In genomic region chr3:60402251-60402830, GRCm38 (mm10) we compare ENCODE assay signal across 29 mouse cellular contexts.
DNase-seq lines count a peak whose midpoint lies in the region; TF ChIP-seq lines count a peak whose summit lies in the region.
"Had no signal": no experiment of that assay in that cellular context is flagged by ENCODE, and none has a peak within 500 bp of the region (broad histone marks: within the 10 kb centered on the region; RNA-seq: fewer than 3 reads in every experiment).

No protein-coding gene starts in this region.

- H3ac ChIP-seq in C2C12 (ENCODE audit: control insufficient read depth, insufficient read length, low read depth), result no peak overlapping the region

- no peak for DNase-seq in gastrocnemius, adult 2 months
- no peak for DNase-seq in gastrocnemius, postnatal 25 days
- DNase-seq in fat pad, adult 2 months (ENCODE audit: extremely low read depth, low read depth, low spot score), result peak; percentile 96
- peak; percentile 7 for DNase-seq in skeletal muscle tissue, adult 2 months (ENCODE audit: low read depth, low spot score)
- no peak for DNase-seq in layer of hippocampus, adult 9-10 months (ENCODE audit: low spot score)
- DNase-seq in left cerebral cortex, adult 9 months (ENCODE audit: low spot score in 2 of 2), result no peak
- DNase-seq: adrenal gland, postnatal 14 days; cerebellum, adult 11-12 months; cerebellum, adult 8-10 months; cerebellum, postnatal 10 days; cerebellum, postnatal 36 days; embryo, embryonic 11 days; forebrain, postnatal 0 days; heart, adult 18-20 months; heart, postnatal 10 days; heart, postnatal 36 days; kidney, adult 18-20 months had no signal

- H3K36me3 ChIP-seq in C2C12 (ENCODE audit: control insufficient read depth, insufficient read depth), result no peaks in the 10 kb centered on the region
- H3K36me3 ChIP-seq: embryonic facial prominence, embryonic 10.5 days; embryonic facial prominence, embryonic 13.5 days; forebrain, embryonic 10.5 days; G1E; heart, embryonic 12.5 days; heart, embryonic 15.5 days had no signal

- H3K27me3 ChIP-seq in C2C12 (ENCODE audit: control insufficient read depth, insufficient read depth, insufficient read length), result no peaks in the 10 kb centered on the region
- H3K27me3 ChIP-seq: CH12.LX; embryonic facial prominence, embryonic 13.5 days; heart, embryonic 12.5 days; heart, embryonic 15.5 days; Patski had no signal

- no peaks in the 10 kb centered on the region for H3K79me3 ChIP-seq in C2C12 (ENCODE audit: low read depth)

- H3K4me3 ChIP-seq in gastrocnemius, adult 2 months, result no peak overlapping the region
- no peak overlapping the region for H3K4me3 ChIP-seq in C2C12 (ENCODE audit: insufficient read depth, poor library complexity, severe bottlenecking)
- H3K4me3 ChIP-seq: embryonic facial prominence, embryonic 10.5 days; embryonic facial prominence, embryonic 13.5 days; erythroblast, embryonic 14.5 days; forebrain, embryonic 10.5 days; heart, embryonic 12.5 days; heart, embryonic 15.5 days had no signal

- peak overlapping the region; percentile 3; the same call in 1 of the 2 replicates for H3K27ac ChIP-seq in gastrocnemius, adult 2 months
- H3K27ac ChIP-seq: embryonic facial prominence, embryonic 10.5 days; embryonic facial prominence, embryonic 13.5 days; forebrain, embryonic 10.5 days; heart, embryonic 15.5 days; hindbrain, embryonic 14.5 days; hindbrain, postnatal 0 days had no signal

- no peak for TF ChIP-seq CTCF in gastrocnemius, adult 2 months (IDR thresholded peaks at IDR 0.05)
- TF ChIP-seq CTCF in C2C12 (IDR thresholded peaks at IDR 0.05; ENCODE audit: control insufficient read depth, insufficient read depth, insufficient read length), result no peak

- intact Hi-C loops in gastrocnemius, adult 2 months (cut with DNase I), result loop anchor here (10.0 kb wide), 1 partner anchor 212 kb away; no protein-coding TSS in a partner anchor

- no peaks in the 10 kb centered on the region for H3K79me2 ChIP-seq in C2C12 (ENCODE audit: control insufficient read depth, insufficient read depth)

TF ChIP-seq in C2C12, 6 proteins besides CTCF, POLR2A, EP300 and RAD21:
- TF ChIP-seq MYOD1 (IDR thresholded peaks at IDR 0.05; ENCODE audit: control insufficient read depth, insufficient read length, low read depth) (peak; percentile 62), USF1 (IDR thresholded peaks at IDR 0.05; ENCODE audit: low read depth) (no peak)
TF ChIP-seq in C2C12: peak in this region for 1.

Comparison
In these comparisons a context has a peak if more than half of its experiments do, and no peak if none do; other contexts are left out.
1. DNase-seq: peak in fat pad, adult 2 months (single experiment) and skeletal muscle tissue, adult 2 months (single experiment); none in gastrocnemius, adult 2 months (single experiment), gastrocnemius, postnatal 25 days (single experiment), layer of hippocampus, adult 9-10 months (single experiment) and left cerebral cortex, adult 9 months (0 of 2).